Comparison of ENCODE assay signal across 9 mouse cellular contexts in the genomic region with DNA sequence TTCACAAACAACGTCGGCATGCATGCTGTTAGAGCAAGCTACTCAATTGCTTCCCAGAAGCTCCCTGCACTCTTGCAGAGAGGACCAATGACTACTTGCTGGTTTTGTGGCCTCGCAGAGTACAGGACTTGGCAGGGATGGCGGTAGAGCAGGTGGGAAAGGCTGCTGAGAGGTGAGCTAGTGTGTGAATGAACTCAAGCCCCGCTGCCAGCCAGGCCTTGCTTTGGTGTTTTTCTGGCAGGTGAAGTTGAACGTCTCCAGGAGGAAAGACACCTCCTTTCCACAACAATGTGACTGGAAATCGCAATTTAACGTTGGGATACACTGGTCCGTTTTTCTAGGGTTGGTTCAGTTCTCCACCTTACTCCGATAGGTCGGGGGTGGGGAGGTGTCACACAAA. TPM values are rescaled to one million over a fixed set of nuclear protein-coding genes. Genes with fewer than 3 reads are reported as not detected.
DNase-seq lines count a peak whose midpoint lies in the region; ATAC-seq and TF ChIP-seq lines count a peak whose summit lies in the region.
"Had no signal": no experiment of that assay in that cellular context is flagged by ENCODE, and none has a peak within 500 bp of the region (broad histone marks: within the 10 kb centered on the region; RNA-seq: fewer than 3 reads in every experiment).

No protein-coding gene starts in this region.

- peaks cover 21% of the 10 kb centered on the region for H3K4me1 ChIP-seq in forebrain, embryonic 12.5 days
- H3K4me1 ChIP-seq in limb, embryonic 14.5 days (ENCODE audit: control insufficient read depth, insufficient read depth, low read length) = peaks cover 7% of the 10 kb centered on the region

- intact Hi-C loops in left cerebral cortex, postnatal 36 days (cut with DNase I) = no loop called here

- H3K27me3 ChIP-seq in forebrain, embryonic 12.5 days = peaks cover 49% of the 10 kb centered on the region
- H3K27me3 ChIP-seq in limb, embryonic 14.5 days (ENCODE audit: control insufficient read depth, insufficient read depth, low read length) = peaks cover 29% of the 10 kb centered on the region

- DNase-seq in embryo, embryonic 10 days (ENCODE audit: low spot score) = peak; percentile 11
- no peak for DNase-seq in embryo, embryonic 11 days
- DNase-seq in brain, embryonic 14.5 days (ENCODE audit: low read depth) = peak; percentile 25
- no peak for DNase-seq in limb, embryonic 14.5 days (ENCODE audit: low spot score)
- DNase-seq in adipocyte (ENCODE audit: low spot score) = no peak
- DNase-seq in left cerebral cortex, postnatal 36 days (ENCODE audit: low spot score in 2 of 2) = no peak
- DNase-seq: thymus, postnatal 36 days had no signal

- H3K9me3 ChIP-seq in forebrain, embryonic 12.5 days = no peaks in the 10 kb centered on the region
- H3K9me3 ChIP-seq in limb, embryonic 14.5 days (ENCODE audit: control insufficient read depth, low read length) = no peaks in the 10 kb centered on the region

- H3K36me3 ChIP-seq in forebrain, embryonic 12.5 days (replicated peaks) = no peaks in the 10 kb centered on the region
- no peaks in the 10 kb centered on the region for H3K36me3 ChIP-seq in limb, embryonic 14.5 days (ENCODE audit: control insufficient read depth, insufficient read depth, low read length)

- WGBS in forebrain, embryonic 12.5 days = 11% methylated on average over 11 of the region's 11 CpGs
- WGBS in limb, embryonic 14.5 days = 3% methylated on average over 11 of the region's 11 CpGs

- no peak overlapping the region for H3K27ac ChIP-seq in forebrain, embryonic 12.5 days
- no peak overlapping the region for H3K27ac ChIP-seq in limb, embryonic 14.5 days (replicated peaks; ENCODE audit: low read depth, low read length)

- peak overlapping the region; percentile 54 for H3K4me3 ChIP-seq in forebrain, embryonic 12.5 days (replicated peaks)
- H3K4me3 ChIP-seq in limb, embryonic 14.5 days (replicated peaks; ENCODE audit: low read length) = peak overlapping the region; percentile 43

- no peak for ATAC-seq in forebrain, embryonic 12.5 days (ENCODE audit: low FRiP score)
- no peak for ATAC-seq in limb, embryonic 14.5 days (ENCODE audit: low FRiP score, low read depth)
- no peak for ATAC-seq in granulocyte monocyte progenitor cell, adult 5-6 weeks (replicated peaks; ENCODE audit: poor library complexity, severe bottlenecking)

- no peak for TF ChIP-seq POLR2A in brain, embryonic 14.5 days (IDR thresholded peaks at IDR 0.05; ENCODE audit: borderline replicate concordance, extremely low read depth, insufficient read depth, insufficient read length, poor library complexity, severe bottlenecking)
- TF ChIP-seq POLR2A in limb, embryonic 14.5 days (IDR thresholded peaks at IDR 0.05; ENCODE audit: borderline replicate concordance, extremely low read depth, insufficient read depth, insufficient read length) = no peak

- H3K9ac ChIP-seq in forebrain, embryonic 12.5 days = no peak overlapping the region
- no peak overlapping the region for H3K9ac ChIP-seq in limb, embryonic 14.5 days (ENCODE audit: low read depth, low read length, severe bottlenecking)

- peak overlapping the region; percentile 96 for H3K4me2 ChIP-seq in forebrain, embryonic 12.5 days
- H3K4me2 ChIP-seq in limb, embryonic 14.5 days (replicated peaks; ENCODE audit: low read depth, low read length, severe bottlenecking) = peak overlapping the region; percentile 89

- TF ChIP-seq CTCF in brain, embryonic 14.5 days (IDR thresholded peaks at IDR 0.05; ENCODE audit: borderline replicate concordance, extremely low read depth, insufficient read depth, insufficient read length) = no peak

RNA-seq across cellular contexts. Expression of a gene that starts 1.2 kb away (rescaled TPM):
- polyA plus RNA-seq in brain, embryonic 14.5 days (2012; rRNA removed) = 0.73 and 2.4 TPM in 2 replicates
- polyA plus RNA-seq in forebrain, embryonic 12.5 days (2016; fragmentation: Nextera tagmentation; extraction: Ambion mirVana) = 0.09 and 0.18 TPM in 2 replicates
- polyA plus RNA-seq in limb, embryonic 14.5 days (2012; rRNA removed) = 0.33 and 0.40 TPM in 2 replicates
- polyA plus RNA-seq in limb, embryonic 14.5 days (2014; fragmentation: Nextera tagmentation; extraction: Ambion mirVana) = 0.14 and 0.41 TPM in 2 replicates
- 1 to 10 TPM; 5.4 to 6.5 TPM for total RNA-seq in left cerebral cortex, postnatal 36 days (2021)
- total RNA-seq in granulocyte monocyte progenitor cell, adult 5-6 weeks (2014; fragmentation: Nextera tagmentation) = not detected in 2 replicates
- not detected in 2 replicates for total RNA-seq in granulocyte monocyte progenitor cell, adult 5-6 weeks (2017)

Comparison
In these comparisons a context has a peak if more than half of its experiments do, and no peak if none do; other contexts are left out.
1. DNase-seq: peak in embryo, embryonic 10 days (single experiment) and brain, embryonic 14.5 days (single experiment); none in embryo, embryonic 11 days (single experiment), limb, embryonic 14.5 days (single experiment), adipocyte (single experiment) and left cerebral cortex, postnatal 36 days (0 of 2).